Comparison of ENCODE assay signal across 9 mouse cellular contexts in genomic region chr12:24724369-24724768, GRCm38 (mm10). TPM values are rescaled to one million over a fixed set of nuclear protein-coding genes. Genes with fewer than 3 reads are reported as not detected.
DNase-seq lines count a peak whose midpoint lies in the region; ATAC-seq and TF ChIP-seq lines count a peak whose summit lies in the region.
"Had no signal": no experiment of that assay in that cellular context is flagged by ENCODE, and none has a peak within 500 bp of the region (broad histone marks: within the 10 kb centered on the region; RNA-seq: fewer than 3 reads in every experiment).

No protein-coding gene starts in this region.

- TF ChIP-seq POLR2A in limb, embryonic 14.5 days (IDR thresholded peaks at IDR 0.05; ENCODE audit: borderline replicate concordance, extremely low read depth, insufficient read depth, insufficient read length): no peak

- no peak overlapping the region for H3K4me3 ChIP-seq in heart, postnatal 0 days (ENCODE audit: low read depth, low read length)
- H3K4me3 ChIP-seq in forebrain, embryonic 12.5 days (replicated peaks): no peak overlapping the region
- H3K4me3 ChIP-seq in limb, embryonic 14.5 days (replicated peaks; ENCODE audit: low read length): no peak overlapping the region
- no peak overlapping the region for H3K4me3 ChIP-seq in neural tube, embryonic 13.5 days

- peak overlapping the region; percentile 31 for H3K4me2 ChIP-seq in heart, postnatal 0 days (ENCODE audit: low read depth, low read length)
- H3K4me2 ChIP-seq in forebrain, embryonic 12.5 days: peak overlapping the region; percentile 27
- peak overlapping the region; percentile 6; the same call in 1 of the 2 replicates for H3K4me2 ChIP-seq in limb, embryonic 14.5 days (replicated peaks; ENCODE audit: low read depth, low read length, severe bottlenecking)
- H3K4me2 ChIP-seq in neural tube, embryonic 13.5 days: peak overlapping the region; percentile 1; the same call in 1 of the 2 replicates

- H3K9me3 ChIP-seq in heart, postnatal 0 days (replicated peaks; ENCODE audit: control insufficient read depth, low read length): 0 out of 2 replicates have a peak, but pooled peaks cover 5% of the 10 kb centered on the region
- no peaks in the 10 kb centered on the region for H3K9me3 ChIP-seq in forebrain, embryonic 12.5 days
- H3K9me3 ChIP-seq in limb, embryonic 14.5 days (ENCODE audit: control insufficient read depth, low read length): 0 out of 2 replicates have a peak, but pooled peaks cover under 1% of the 10 kb centered on the region
- H3K9me3 ChIP-seq in neural tube, embryonic 13.5 days: peaks cover 16% of the 10 kb centered on the region

- ATAC-seq in heart, postnatal 0 days (ENCODE audit: insufficient read depth, low read depth): peak; percentile 79
- peak; percentile 77 for ATAC-seq in forebrain, embryonic 12.5 days (ENCODE audit: low FRiP score)
- ATAC-seq in limb, embryonic 14.5 days (ENCODE audit: low FRiP score, low read depth): peak; percentile 73
- peak; percentile 90 for ATAC-seq in neural tube, embryonic 13.5 days (ENCODE audit: low read depth)

- no peak overlapping the region for H3K27ac ChIP-seq in heart, postnatal 0 days (ENCODE audit: low read depth)
- 0 out of 2 replicates have a peak overlapping the region, but pooled peaks have one; percentile 16 for H3K27ac ChIP-seq in forebrain, embryonic 12.5 days
- peak overlapping the region; percentile 74 for H3K27ac ChIP-seq in limb, embryonic 14.5 days (replicated peaks; ENCODE audit: low read depth, low read length)
- H3K27ac ChIP-seq in neural tube, embryonic 13.5 days (replicated peaks): peak overlapping the region; percentile 55

- no peak overlapping the region for H3K9ac ChIP-seq in heart, postnatal 0 days (replicated peaks; ENCODE audit: low read depth, low read length)
- H3K9ac ChIP-seq in forebrain, embryonic 12.5 days: no peak overlapping the region
- H3K9ac ChIP-seq in limb, embryonic 14.5 days (ENCODE audit: low read depth, low read length, severe bottlenecking): no peak overlapping the region
- no peak overlapping the region for H3K9ac ChIP-seq in neural tube, embryonic 13.5 days

- H3K36me3 ChIP-seq in heart, postnatal 0 days (replicated peaks; ENCODE audit: control insufficient read depth, insufficient read depth, low read length): no peaks in the 10 kb centered on the region
- H3K36me3 ChIP-seq in forebrain, embryonic 12.5 days (replicated peaks): no peaks in the 10 kb centered on the region
- H3K36me3 ChIP-seq in limb, embryonic 14.5 days (ENCODE audit: control insufficient read depth, insufficient read depth, low read length): no peaks in the 10 kb centered on the region
- no peaks in the 10 kb centered on the region for H3K36me3 ChIP-seq in neural tube, embryonic 13.5 days

- H3K4me1 ChIP-seq in heart, postnatal 0 days (ENCODE audit: control insufficient read depth, insufficient read depth): peaks cover 7% of the 10 kb centered on the region; the same call in 1 of the 2 replicates
- peaks cover 9% of the 10 kb centered on the region for H3K4me1 ChIP-seq in forebrain, embryonic 12.5 days
- peaks cover 12% of the 10 kb centered on the region for H3K4me1 ChIP-seq in limb, embryonic 14.5 days (ENCODE audit: control insufficient read depth, insufficient read depth, low read length)
- H3K4me1 ChIP-seq in neural tube, embryonic 13.5 days (replicated peaks): peaks cover 13% of the 10 kb centered on the region

- peak; percentile 36 for DNase-seq in heart, postnatal 0 days (ENCODE audit: low spot score)
- DNase-seq in heart, adult 8-10 months (ENCODE audit: low spot score): no peak
- peak; percentile 79 for DNase-seq in limb, embryonic 14.5 days (ENCODE audit: low spot score)
- DNase-seq in right cerebral cortex, adult 18-20 months: no peak
- DNase-seq in gastrocnemius, postnatal 14 days: no peak
- no peak for DNase-seq in layer of hippocampus, adult 18-20 months (ENCODE audit: low spot score in 2 of 2)

- TF ChIP-seq CTCF in heart, postnatal 0 days (IDR thresholded peaks at IDR 0.05; ENCODE audit: low read depth): no peak

- intact Hi-C loops in gastrocnemius, postnatal 14 days (cut with DNase I; ENCODE audit: low total_unique reads): no loop called here

- no peak for TF ChIP-seq EP300 in heart, postnatal 0 days (IDR thresholded peaks at IDR 0.05; ENCODE audit: low read depth)

- H3K27me3 ChIP-seq in heart, postnatal 0 days (ENCODE audit: control insufficient read depth, insufficient read depth, low read length): no peaks in the 10 kb centered on the region
- no peaks in the 10 kb centered on the region for H3K27me3 ChIP-seq in forebrain, embryonic 12.5 days
- no peaks in the 10 kb centered on the region for H3K27me3 ChIP-seq in limb, embryonic 14.5 days (ENCODE audit: control insufficient read depth, insufficient read depth, low read length)
- H3K27me3 ChIP-seq in neural tube, embryonic 13.5 days: no peaks in the 10 kb centered on the region

- 19% methylated on average over 2 of the region's 2 CpGs for WGBS in heart, postnatal 0 days
- 19% methylated on average over 2 of the region's 2 CpGs for WGBS in forebrain, embryonic 12.5 days
- WGBS in limb, embryonic 14.5 days: 15% methylated on average over 2 of the region's 2 CpGs
- 8% methylated on average over 2 of the region's 2 CpGs for WGBS in neural tube, embryonic 13.5 days

RNA-seq across cellular contexts. Expression of gene Rrm2, which starts 16.3 kb away (rescaled TPM):
- total RNA-seq in heart, postnatal 0 days (2014; rRNA removed; ENCODE audit: low replicate concordance): 76.8 and 78.0 TPM in 2 replicates
- polyA plus RNA-seq in heart, postnatal 0 days (2015; fragmentation: Nextera tagmentation; extraction: Ambion mirVana): 81.8 and 90.3 TPM in 2 replicates
- total RNA-seq in heart, adult 8-10 months (2022): 1 to 10 TPM; 1.3 to 3.3 (median 2.3) TPM
- polyA plus RNA-seq in forebrain, embryonic 12.5 days (2016; fragmentation: Nextera tagmentation; extraction: Ambion mirVana): 525 and 536 TPM in 2 replicates
- 60.6 and 67.2 TPM in 2 replicates for polyA plus RNA-seq in limb, embryonic 14.5 days (2012; rRNA removed)
- polyA plus RNA-seq in limb, embryonic 14.5 days (2014; fragmentation: Nextera tagmentation; extraction: Ambion mirVana): 128 and 135 TPM in 2 replicates
- 52.2 and 62.1 TPM in 2 replicates for polyA plus RNA-seq in neural tube, embryonic 13.5 days (2015; fragmentation: Nextera tagmentation; extraction: Ambion mirVana)
- total RNA-seq in gastrocnemius, postnatal 14 days (2021): 1 to 10 TPM; 8.1 to 8.6 TPM
- total RNA-seq in layer of hippocampus, adult 18-20 months (2021): 1 to 10 TPM in 1 of 2 experiments, under 1 TPM in 1; 0.71 to 1.5 TPM

RNA-seq across cellular contexts. Expression of gene Cys1, which starts 42.8 kb away (rescaled TPM):
- total RNA-seq in heart, postnatal 0 days (2014; rRNA removed; ENCODE audit: low replicate concordance): 2.5 and 3.8 TPM in 2 replicates
- 0.85 and 0.89 TPM in 2 replicates for polyA plus RNA-seq in heart, postnatal 0 days (2015; fragmentation: Nextera tagmentation; extraction: Ambion mirVana)
- 1 to 10 TPM; 3.3 to 5.6 (median 4.7) TPM for total RNA-seq in heart, adult 8-10 months (2022)
- 1.0 and 1.1 TPM in 2 replicates for polyA plus RNA-seq in forebrain, embryonic 12.5 days (2016; fragmentation: Nextera tagmentation; extraction: Ambion mirVana)
- 11.3 and 13.6 TPM in 2 replicates for polyA plus RNA-seq in limb, embryonic 14.5 days (2012; rRNA removed)
- 8.9 and 11.2 TPM in 2 replicates for polyA plus RNA-seq in limb, embryonic 14.5 days (2014; fragmentation: Nextera tagmentation; extraction: Ambion mirVana)
- polyA plus RNA-seq in neural tube, embryonic 13.5 days (2015; fragmentation: Nextera tagmentation; extraction: Ambion mirVana): 1.8 and 2.1 TPM in 2 replicates
- total RNA-seq in gastrocnemius, postnatal 14 days (2021): 1 to 10 TPM; 6.8 to 7.5 TPM
- total RNA-seq in layer of hippocampus, adult 18-20 months (2021): 10 to 100 TPM; 30.2 to 35.4 TPM
- total RNA-seq: hematopoietic stem cell, adult 5-6 weeks had no signal

Comparison
In these comparisons a context has a peak if more than half of its experiments do, and no peak if none do; other contexts are left out.
1. DNase-seq: peak in heart, postnatal 0 days (single experiment) and limb, embryonic 14.5 days (single experiment); none in heart, adult 8-10 months (single experiment), right cerebral cortex, adult 18-20 months (single experiment), gastrocnemius, postnatal 14 days (single experiment) and layer of hippocampus, adult 18-20 months (0 of 2).
2. Peak in every context shown above with its lines, with median percentiles within 50 percentile points of each other: ATAC-seq and H3K4me2 ChIP-seq.